Mouse (Mus musculus) frontal cortex, adult 2 months (tissue): ENCODE measurements around the gene Tmem243. TPM values are rescaled to one million over a fixed set of nuclear protein-coding genes. Genes with fewer than 3 reads are reported as not detected.
A peak's percentile ranks its signal among the peaks of the same experiment; 100 is the strongest.

Experiments
- DNase-seq, 2 experiments: peaks; one replicate each; pipeline ENCODE4 v3.0.0; 2022; ENCODE audit warnings: low spot score in 1 of 2; ENCODE audit errors: extremely low spot score in 1 of 2
- polyA plus RNA-seq: library from polyadenylated mRNA; depleted of rRNA; stranded (reverse); fragments of >200 nt; gene quantifications from 2 replicates; pipeline ENCODE4 v1.2.3, GENCODE M21; 2012; rRNA removed

Gene Tmem243
- 20.1 and 21.6 TPM in 2 replicates for polyA plus RNA-seq

GRCm38 (mm10) chr5:9100207-9100848, at the start of gene Tmem243:
Tmem243 (plus strand) TSS chr5:9100668.
- DNase-seq, result peak; percentile 75 to 87

GRCm38 (mm10) chr5:9056020-9056660, 44.3 kb upstream of the Tmem243 start:
- DNase-seq, result peak; percentile 35 to 89

DNA sequence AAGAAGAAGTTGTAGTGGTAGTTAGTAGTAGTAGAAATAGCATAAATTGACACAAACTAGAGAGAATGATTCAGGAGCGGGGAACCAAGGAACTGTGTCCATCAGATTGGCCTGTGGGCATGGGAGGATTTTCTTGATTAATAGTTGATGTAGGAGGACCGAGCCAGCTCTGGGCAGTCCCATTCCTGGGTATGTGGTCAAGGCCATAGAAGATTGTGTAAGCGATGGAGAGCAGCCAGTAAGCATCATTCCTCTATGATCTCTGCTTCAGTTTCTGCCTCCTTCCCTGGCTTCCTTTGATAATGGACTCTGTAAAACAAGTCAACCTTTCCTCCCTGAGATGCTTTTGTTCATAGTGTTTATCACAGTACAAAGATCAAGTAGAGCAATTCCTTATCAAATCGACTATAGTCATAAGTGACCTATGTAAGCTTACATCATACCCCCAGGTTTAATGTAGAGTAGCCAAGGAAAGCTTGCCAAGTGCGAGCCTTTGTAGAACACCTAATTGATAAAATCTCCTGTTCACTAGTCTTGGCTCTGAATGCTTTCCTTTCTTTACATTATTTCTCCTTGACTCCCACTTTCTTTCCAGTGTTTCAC, 43.1 kb upstream of the Tmem243 start:
- no peak for DNase-seq

DNA sequence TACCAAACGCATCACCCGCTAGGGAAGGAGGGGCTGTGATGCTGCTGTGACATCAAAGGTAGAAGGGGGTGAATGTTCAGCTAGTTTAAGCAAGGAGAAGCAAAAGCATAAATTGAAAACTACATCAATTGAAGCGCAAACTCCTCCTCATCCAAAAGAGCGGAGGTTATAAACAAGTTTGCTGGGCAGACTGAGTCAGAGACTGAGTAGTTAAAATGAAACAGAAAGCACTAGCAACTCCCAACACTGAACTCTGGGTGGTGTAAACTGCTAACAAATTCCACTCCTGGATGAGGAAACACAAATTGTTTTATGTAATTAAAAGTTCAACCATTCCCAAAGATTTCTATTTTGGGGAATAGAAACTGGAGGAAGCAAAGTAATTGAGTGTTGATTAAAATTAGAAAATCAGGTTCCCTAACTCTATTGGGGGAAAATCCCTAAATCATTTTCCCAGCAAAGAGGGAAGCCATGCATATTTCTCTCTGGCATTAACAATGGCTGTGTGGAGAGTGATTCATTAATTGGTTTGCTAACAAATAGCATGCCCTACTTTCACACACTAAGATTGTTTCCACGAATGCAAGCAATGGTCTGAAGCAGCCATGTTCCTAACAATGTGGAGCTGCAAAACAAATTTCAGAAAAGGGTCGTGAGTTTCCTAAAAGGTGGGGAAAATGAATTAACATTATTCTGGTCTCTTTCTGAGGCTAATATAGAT, 41.0 kb upstream of the Tmem243 start:
- no peak for DNase-seq

- no peak for DNase-seq
These were observed 40.2 kb upstream of the Tmem243 start for GRCm38 (mm10) chr5:9060228-9060627.

DNA sequence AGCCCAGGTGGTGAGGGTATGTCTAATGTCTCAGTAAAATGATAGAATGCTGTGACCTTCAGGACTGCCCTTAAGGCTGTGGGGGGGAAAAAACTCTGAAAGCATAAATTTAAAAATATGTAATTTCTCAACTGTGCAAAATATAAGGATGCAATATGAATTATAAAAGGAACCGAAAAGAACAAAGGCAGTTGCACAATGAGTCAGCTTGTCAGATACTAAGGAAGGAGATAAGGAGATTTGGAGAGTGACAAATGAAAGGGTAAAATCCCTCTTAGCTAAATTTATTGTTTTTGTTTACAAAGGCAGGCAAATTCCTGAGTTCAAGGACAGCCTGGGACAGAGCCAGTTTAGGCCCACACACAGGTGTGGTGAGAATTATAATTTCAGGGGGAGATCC, 36.3 kb upstream of the Tmem243 start:
- no peak for DNase-seq

DNA sequence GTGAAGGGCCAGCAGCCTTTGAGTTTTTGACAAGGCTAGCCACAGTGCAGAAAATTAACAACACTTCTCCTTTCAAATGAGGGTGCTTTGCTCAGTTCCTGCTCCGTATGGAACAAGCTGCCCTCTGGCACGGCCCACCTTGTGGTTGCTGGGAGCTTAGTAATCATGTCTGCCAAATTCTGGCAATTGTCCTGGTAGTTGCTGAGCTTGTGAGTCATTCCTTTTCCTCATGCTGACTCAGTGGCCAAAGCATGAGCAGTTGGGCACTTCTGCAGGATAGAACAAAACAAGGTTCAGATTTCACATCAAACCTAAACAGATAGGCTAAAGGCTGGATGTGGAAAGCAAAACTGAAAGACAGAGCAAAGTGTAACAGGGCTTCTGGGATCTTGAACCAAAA, 31.6 kb upstream of the Tmem243 start:
- peak; percentile 11 to 66 for DNase-seq

- DNase-seq, result no peak
These were observed 30.8 kb upstream of the Tmem243 start for GRCm38 (mm10) chr5:9069599-9070209.

DNA sequence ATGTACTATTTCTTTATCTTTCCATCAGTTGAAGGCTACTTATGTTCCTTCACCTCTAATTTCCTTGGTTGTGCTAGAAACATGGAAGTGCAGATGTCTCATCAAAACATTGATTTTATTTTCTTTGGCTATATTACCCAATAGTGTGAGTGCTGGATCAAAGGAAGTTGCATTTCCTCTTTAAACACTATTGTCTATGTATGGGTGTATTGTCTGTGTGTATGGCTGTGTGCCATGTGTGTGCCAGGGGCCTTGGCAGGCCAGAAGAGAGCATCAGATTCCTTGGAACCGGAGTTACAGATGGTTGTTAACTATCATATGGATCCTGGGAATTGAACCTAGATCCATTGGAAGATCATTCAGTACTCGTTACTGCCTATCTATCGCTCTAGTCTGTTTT, 29.1 kb upstream of the Tmem243 start:
- no peak for DNase-seq

DNA sequence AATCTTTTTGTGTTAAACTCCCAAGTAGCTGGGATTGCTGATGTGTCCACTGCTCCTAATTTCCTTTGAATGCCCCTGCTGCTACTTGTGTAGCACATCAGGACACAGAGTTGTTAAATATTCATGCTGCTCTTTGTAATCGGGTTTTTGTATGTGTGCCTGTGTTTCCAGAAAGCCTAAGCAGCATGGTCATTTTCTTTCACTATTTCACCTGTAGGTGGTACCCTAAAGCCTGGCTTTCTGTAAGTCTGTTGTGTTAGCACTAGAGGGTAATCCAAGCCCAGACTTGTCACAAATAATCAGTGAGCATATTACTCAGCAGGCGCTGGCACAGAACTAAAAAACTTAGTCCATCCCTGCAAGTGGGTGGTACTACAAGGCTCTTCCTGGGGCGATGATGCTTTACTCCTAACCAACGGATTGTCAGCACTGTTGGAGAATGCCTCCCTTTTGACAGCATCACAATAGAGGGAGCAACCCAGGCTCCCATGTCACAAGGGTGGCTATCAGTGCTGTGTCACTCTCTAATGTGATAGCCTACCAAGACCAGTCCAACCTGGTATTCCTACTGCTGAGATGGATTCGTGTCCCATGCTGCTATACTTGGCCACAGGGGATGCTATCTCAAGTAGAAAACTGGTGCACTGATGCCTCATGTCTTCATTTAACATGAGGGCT, 27.2 kb upstream of the Tmem243 start:
- DNase-seq, result peak in 1 of 2 experiments; percentile 47

GRCm38 (mm10) chr5:9079773-9080501, 20.5 kb upstream of the Tmem243 start:
- DNase-seq, result no peak

DNA sequence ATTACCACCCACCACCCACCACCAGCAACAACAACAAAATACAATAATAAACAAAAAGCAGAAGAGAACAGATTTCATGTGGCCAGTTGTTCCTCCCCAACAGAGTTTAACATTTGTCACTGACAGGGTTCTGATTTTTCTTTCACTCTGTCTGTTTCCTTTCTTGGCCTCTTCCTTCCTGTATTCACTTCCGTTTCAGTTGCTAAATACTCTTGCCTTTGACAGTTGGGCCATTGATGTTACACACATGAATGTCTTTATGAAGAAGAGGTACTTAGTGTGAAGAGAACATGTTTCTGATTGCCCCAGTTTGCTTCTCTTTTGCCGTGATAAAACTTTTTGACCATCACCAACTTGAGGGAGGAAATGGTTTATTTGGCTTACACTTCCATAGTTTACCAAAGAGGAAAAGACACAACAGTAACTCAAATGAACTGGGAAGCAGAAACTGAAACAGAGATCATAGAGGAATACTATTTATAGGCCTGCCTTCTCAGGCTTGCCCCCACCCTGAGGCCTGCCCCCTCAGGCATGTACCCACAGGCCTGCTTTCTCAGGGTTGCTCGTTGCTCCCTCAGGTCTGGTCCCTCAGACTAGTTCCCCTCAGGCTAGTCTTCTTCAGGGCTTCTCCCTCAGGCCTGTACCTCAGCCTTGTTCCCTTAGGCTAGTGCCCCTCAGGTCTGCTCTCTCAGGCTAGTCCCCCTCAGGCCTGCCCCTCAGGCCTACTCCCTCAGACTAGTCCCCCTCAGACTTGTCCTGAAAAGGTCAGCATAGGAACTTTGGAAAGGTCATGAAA, 13.3 kb upstream of the Tmem243 start:
- DNase-seq, result no peak

GRCm38 (mm10) chr5:9090493-9091106, 9.9 kb upstream of the Tmem243 start:
- DNase-seq, result no peak

DNA sequence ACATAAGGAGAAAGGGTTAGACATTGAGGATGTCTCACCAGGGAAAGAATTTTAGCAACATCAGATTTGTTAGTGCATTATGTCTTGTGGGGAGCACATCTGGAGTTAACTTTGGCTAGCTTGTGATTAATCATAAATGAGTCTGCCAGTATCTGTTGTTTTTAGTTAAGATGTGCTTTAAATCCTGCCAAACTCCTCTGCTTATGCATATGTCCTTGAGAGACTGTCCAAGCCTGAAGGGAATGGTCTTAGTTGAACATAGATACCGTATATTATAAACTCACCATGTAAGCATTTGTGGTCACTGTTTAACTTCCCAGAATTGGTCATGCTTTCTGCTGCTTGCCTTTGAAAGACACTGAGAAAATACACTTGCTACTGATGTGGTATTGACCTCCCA, 7.8 kb upstream of the Tmem243 start:
- DNase-seq, result no peak

DNA sequence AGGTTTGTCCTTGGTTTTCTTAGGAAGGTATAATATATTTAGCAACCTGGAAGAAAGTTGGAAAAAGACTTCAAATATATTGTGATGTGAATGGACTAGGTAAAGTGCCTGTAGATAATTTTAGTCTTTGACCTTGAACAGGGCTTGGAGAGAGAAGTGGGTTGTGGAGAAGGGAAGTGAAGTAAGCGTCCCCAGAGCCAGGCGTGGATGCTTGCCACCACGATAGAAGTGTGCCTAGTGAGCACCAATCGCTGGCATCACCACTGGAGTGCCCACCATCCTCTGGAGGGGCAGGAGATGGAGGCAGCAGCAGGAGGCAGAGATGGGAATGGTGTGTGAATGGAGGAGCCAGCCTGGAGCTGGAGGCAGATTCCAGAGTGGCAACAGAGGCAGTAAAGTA, 7.0 kb upstream of the Tmem243 start:
- no peak for DNase-seq

- peak in 1 of 2 experiments; percentile 20 for DNase-seq
These were observed 657 bp downstream of the Tmem243 start for GRCm38 (mm10) chr5:9100849-9101801.

DNA sequence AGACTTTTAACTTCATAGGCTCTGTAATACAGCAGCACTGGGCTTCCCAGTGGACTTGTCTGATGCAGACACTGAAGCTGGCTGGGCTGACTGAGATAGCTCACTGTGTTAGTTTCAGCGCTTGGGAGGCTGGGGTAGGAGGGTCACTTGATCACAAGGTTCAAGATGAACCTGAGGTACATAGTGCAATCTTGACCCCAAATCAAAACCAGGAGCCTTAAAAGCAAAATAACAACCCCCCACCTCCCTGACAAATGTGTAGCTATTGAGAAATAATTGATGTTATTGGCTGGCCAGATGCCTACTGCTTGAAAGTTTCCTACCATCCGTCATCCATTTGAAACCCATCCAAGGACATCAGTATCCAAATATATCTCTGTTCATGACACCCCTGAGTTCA, 2.2 kb downstream of the Tmem243 start:
- no peak for DNase-seq
